Mouse (Mus musculus) thymus, adult 2 months (tissue): ENCODE results near the gene Gm37240.

ENCODE experiments used
- CTCF ChIP-seq: fragments of 200-500 bp; IDR thresholded peaks from 2 replicates; pipeline ENCODE4 v1.5.1; 2012; ENCODE audit warnings: mild to moderate bottlenecking, control low read depth, low read length, moderate library complexity, borderline replicate concordance; ENCODE audit not compliant: control insufficient read depth, poor library complexity, insufficient read depth; ENCODE audit errors: extremely low read depth
- POLR2A ChIP-seq: fragments of 200-500 bp; IDR thresholded peaks from 2 replicates; pipeline ENCODE4 v1.6.1; 2012; ENCODE audit warnings: mild to moderate bottlenecking, low read length, control low read depth, moderate library complexity; ENCODE audit not compliant: control insufficient read depth, poor library complexity, insufficient read depth; ENCODE audit errors: extremely low read depth

GRCm38 (mm10) chr3:85878911-85879310 lies 8.4 kb downstream of the Gm37240 start:
- TF ChIP-seq POLR2A (no peak), CTCF (no peak)
